In the genomic region with DNA sequence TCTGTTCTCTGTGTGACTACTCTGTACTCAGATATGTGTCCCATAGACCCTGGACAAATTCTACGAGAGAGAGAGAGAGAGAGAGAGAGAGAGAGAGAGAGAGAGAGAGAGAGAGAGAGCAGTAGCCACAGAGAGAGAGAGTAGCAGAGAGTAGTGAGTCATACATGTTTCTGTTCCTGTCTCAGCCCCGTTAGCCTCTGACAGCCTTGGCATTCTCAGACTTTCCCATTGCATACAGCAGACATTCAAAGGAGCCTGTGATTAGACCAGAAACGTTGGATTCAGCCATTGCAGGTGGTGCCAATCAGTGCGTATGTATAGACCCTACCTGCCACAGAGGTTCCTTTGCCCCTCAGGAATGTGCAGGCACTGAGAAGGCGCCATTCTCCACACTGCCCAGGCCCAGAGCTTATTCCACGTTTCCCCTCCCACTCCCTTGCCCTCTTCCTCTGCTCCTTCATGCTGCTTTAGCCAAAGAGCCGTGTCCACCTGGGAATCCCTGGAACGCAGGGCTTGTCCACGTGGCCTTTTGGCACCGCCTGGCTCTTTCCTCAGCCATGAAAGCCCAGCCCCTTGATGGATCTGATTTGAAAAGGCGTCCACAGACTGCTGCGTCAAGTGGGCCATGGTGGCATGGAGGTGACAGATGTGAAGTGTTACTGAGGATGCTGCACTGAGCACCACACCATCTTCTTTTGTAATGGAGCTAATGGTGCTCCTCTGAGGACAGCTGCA, we compare ENCODE assay signal across 21 mouse cellular contexts.
DNase-seq lines count a peak whose midpoint lies in the region; ATAC-seq lines count a peak whose summit lies in the region.
"Had no signal": no experiment of that assay in that cellular context is flagged by ENCODE, and none has a peak within 500 bp of the region (broad histone marks: within the 10 kb centered on the region; RNA-seq: fewer than 3 reads in every experiment).

No protein-coding gene starts in this region.

- peaks cover 24% of the 10 kb centered on the region for H3K4me1 ChIP-seq in forebrain, embryonic 10.5 days
- peaks cover 19% of the 10 kb centered on the region for H3K4me1 ChIP-seq in forebrain, embryonic 12.5 days
- H3K4me1 ChIP-seq: embryonic facial prominence, embryonic 13.5 days; limb, embryonic 12.5 days had no signal

- no peak overlapping the region for H3K4me2 ChIP-seq in forebrain, embryonic 12.5 days
- H3K4me2 ChIP-seq: embryonic facial prominence, embryonic 13.5 days; forebrain, embryonic 15.5 days; limb, embryonic 12.5 days; liver, embryonic 11.5 days; midbrain, embryonic 11.5 days had no signal

- H3K36me3 ChIP-seq in forebrain, embryonic 10.5 days (replicated peaks): no peaks in the 10 kb centered on the region
- no peaks in the 10 kb centered on the region for H3K36me3 ChIP-seq in forebrain, embryonic 12.5 days (replicated peaks)
- H3K36me3 ChIP-seq: embryonic facial prominence, embryonic 13.5 days; forebrain, embryonic 15.5 days; limb, embryonic 12.5 days had no signal

- H3K9me3 ChIP-seq in forebrain, embryonic 10.5 days: no peaks in the 10 kb centered on the region
- no peaks in the 10 kb centered on the region for H3K9me3 ChIP-seq in forebrain, embryonic 12.5 days
- H3K9me3 ChIP-seq: embryonic facial prominence, embryonic 13.5 days; forebrain, embryonic 15.5 days; limb, embryonic 12.5 days had no signal

- no peak for DNase-seq in forebrain, embryonic 10.5 days (ENCODE audit: extremely low spot score, low spot score)
- DNase-seq in kidney, postnatal 4 days: peak; percentile 4
- no peak for DNase-seq in kidney, postnatal 36 days
- DNase-seq in adrenal gland, adult 8-10 months: peak; percentile 6
- peak; percentile 12 for DNase-seq in mesoderm, embryonic 11.5 days (ENCODE audit: low read depth, low spot score)
- DNase-seq in B cell, adult 2 months: no peak
- DNase-seq: cerebellum, adult 9-11 months; gastrocnemius, postnatal 36 days; kidney, adult 11 months; liver, postnatal 0 days; right cerebral cortex, postnatal 25 days; spleen, adult 18-20 months had no signal

- no peak overlapping the region for H3K4me3 ChIP-seq in forebrain, embryonic 10.5 days
- no peak overlapping the region for H3K4me3 ChIP-seq in forebrain, embryonic 12.5 days (replicated peaks)
- H3K4me3 ChIP-seq: embryonic facial prominence, embryonic 13.5 days; forebrain, embryonic 15.5 days; limb, embryonic 12.5 days had no signal

- H3K27ac ChIP-seq in forebrain, embryonic 10.5 days: peak overlapping the region; percentile 52; the same call in 1 of the 2 replicates
- H3K27ac ChIP-seq in forebrain, embryonic 12.5 days: no peak overlapping the region
- H3K27ac ChIP-seq: embryonic facial prominence, embryonic 13.5 days; forebrain, embryonic 15.5 days; kidney, postnatal 0 days; limb, embryonic 12.5 days; macrophage had no signal

- no peak overlapping the region for H3K9ac ChIP-seq in forebrain, embryonic 12.5 days
- H3K9ac ChIP-seq: embryonic facial prominence, embryonic 13.5 days; forebrain, embryonic 15.5 days; limb, embryonic 12.5 days; liver, postnatal 0 days had no signal

- ATAC-seq in forebrain, embryonic 12.5 days (ENCODE audit: low FRiP score): no peak
- ATAC-seq: forebrain, embryonic 15.5 days; liver, postnatal 0 days; lung, postnatal 0 days had no signal

- no peaks in the 10 kb centered on the region for H3K27me3 ChIP-seq in forebrain, embryonic 10.5 days (ENCODE audit: poor library complexity, severe bottlenecking)
- no peaks in the 10 kb centered on the region for H3K27me3 ChIP-seq in forebrain, embryonic 12.5 days
- H3K27me3 ChIP-seq: embryonic facial prominence, embryonic 13.5 days; forebrain, embryonic 15.5 days; limb, embryonic 12.5 days had no signal

- WGBS in forebrain, embryonic 10.5 days: 89% methylated on average over 12 of the region's 12 CpGs
- WGBS in forebrain, embryonic 12.5 days: 71% methylated on average over 12 of the region's 12 CpGs

Comparison
In these comparisons a context has a peak if more than half of its experiments do, and no peak if none do; other contexts are left out.
1. DNase-seq: peak in kidney, postnatal 4 days (2 of 2), adrenal gland, adult 8-10 months (single experiment) and mesoderm, embryonic 11.5 days (single experiment); none in forebrain, embryonic 10.5 days (single experiment), kidney, postnatal 36 days (0 of 2) and B cell, adult 2 months (0 of 2).